Mouse (Mus musculus): ENCODE measurements around the gene Mier2. TPM values are rescaled to one million over a fixed set of nuclear protein-coding genes. Genes with fewer than 3 reads are reported as not detected.

The Mier2 gene
- polyA plus RNA-seq (2012; rRNA removed), result 162 and 237 TPM in 2 replicates
- 56.5 and 69.8 TPM in 2 replicates for polyA plus RNA-seq (2014; fragmentation: Nextera tagmentation; extraction: Ambion mirVana)

- DNase-seq (ENCODE audit: low spot score) (peak; percentile 65), ATAC-seq (ENCODE audit: low FRiP score, low read depth) (peak; percentile 88)
- peak within 1 kb of the TSS; percentile 90 for H3K4me2 ChIP-seq (replicated peaks; ENCODE audit: low read depth, low read length, severe bottlenecking)
- H3K9ac ChIP-seq (ENCODE audit: low read depth, low read length, severe bottlenecking), result peak within 1 kb of the TSS; percentile 96
- no peaks in the 10 kb centered on the region for H3K27me3 ChIP-seq (ENCODE audit: control insufficient read depth, insufficient read depth, low read length)
- H3K36me3 ChIP-seq (ENCODE audit: control insufficient read depth, insufficient read depth, low read length), result peaks cover 11% of the 10 kb centered on the region
- WGBS, result 1% methylated on average over 59 of the region's 108 CpGs
- peak; percentile 51; the same call in 1 of the 2 replicates for TF ChIP-seq POLR2A (IDR thresholded peaks at IDR 0.05; ENCODE audit: borderline replicate concordance, extremely low read depth, insufficient read depth, insufficient read length)
- peaks cover 11% of the 10 kb centered on the region for H3K4me1 ChIP-seq (ENCODE audit: control insufficient read depth, insufficient read depth, low read length)
- H3K27ac ChIP-seq (replicated peaks; ENCODE audit: low read depth, low read length), result peak within 1 kb of the TSS; percentile 43; the same call in 1 of the 2 replicates
- no peaks in the 10 kb centered on the region for H3K9me3 ChIP-seq (ENCODE audit: control insufficient read depth, low read length)
- peak within 1 kb of the TSS; percentile 94 for H3K4me3 ChIP-seq (replicated peaks; ENCODE audit: low read length)
Measured at GRCm38 (mm10) chr10:79554330-79555237, at the start of gene Mier2. Gene Mier2 (minus strand): TSS chr10:79555199.

GRCm38 (mm10) chr10:79597936-79598230, 42.9 kb upstream of the Mier2 start:
- Histone ChIP-seq H3K27ac (replicated peaks; ENCODE audit: low read depth, low read length) (no peak overlapping the region), H3K9me3 (ENCODE audit: control insufficient read depth, low read length) (no peaks in the 10 kb centered on the region), H3K9ac (ENCODE audit: low read depth, low read length, severe bottlenecking) (no peak overlapping the region), H3K36me3 (ENCODE audit: control insufficient read depth, insufficient read depth, low read length) (no peaks in the 10 kb centered on the region), H3K4me2 (replicated peaks; ENCODE audit: low read depth, low read length, severe bottlenecking) (no peak overlapping the region), H3K27me3 (ENCODE audit: control insufficient read depth, insufficient read depth, low read length) (no peaks in the 10 kb centered on the region), H3K4me3 (replicated peaks; ENCODE audit: low read length) (no peak overlapping the region), H3K4me1 (ENCODE audit: control insufficient read depth, insufficient read depth, low read length) (no peaks in the 10 kb centered on the region)
- DNase-seq (ENCODE audit: low spot score) (no peak), ATAC-seq (ENCODE audit: low FRiP score, low read depth) (no peak)
- WGBS, result 65% methylated on average over 4 of the region's 4 CpGs
- TF ChIP-seq POLR2A (IDR thresholded peaks at IDR 0.05; ENCODE audit: borderline replicate concordance, extremely low read depth, insufficient read depth, insufficient read length), result no peak

- Histone ChIP-seq H3K4me1 (ENCODE audit: control insufficient read depth, insufficient read depth, low read length) (no peaks in the 10 kb centered on the region), H3K27ac (replicated peaks; ENCODE audit: low read depth, low read length) (no peak overlapping the region), H3K36me3 (ENCODE audit: control insufficient read depth, insufficient read depth, low read length) (no peaks in the 10 kb centered on the region), H3K4me2 (replicated peaks; ENCODE audit: low read depth, low read length, severe bottlenecking) (no peak overlapping the region), H3K27me3 (ENCODE audit: control insufficient read depth, insufficient read depth, low read length) (no peaks in the 10 kb centered on the region), H3K9me3 (ENCODE audit: control insufficient read depth, low read length) (no peaks in the 10 kb centered on the region), H3K4me3 (replicated peaks; ENCODE audit: low read length) (no peak overlapping the region), H3K9ac (ENCODE audit: low read depth, low read length, severe bottlenecking) (no peak overlapping the region)
- ATAC-seq (ENCODE audit: low FRiP score, low read depth) (no peak), DNase-seq (ENCODE audit: low spot score) (no peak)
- no peak for TF ChIP-seq POLR2A (IDR thresholded peaks at IDR 0.05; ENCODE audit: borderline replicate concordance, extremely low read depth, insufficient read depth, insufficient read length)
- 32% methylated on average over 13 of the region's 13 CpGs for WGBS
Measured at GRCm38 (mm10) chr10:79597051-79597935, 42.3 kb upstream of the Mier2 start.

GRCm38 (mm10) chr10:79595590-79595929, 40.6 kb upstream of the Mier2 start:
- DNase-seq (ENCODE audit: low spot score) (no peak), ATAC-seq (ENCODE audit: low FRiP score, low read depth) (no peak)
- H3K4me1 ChIP-seq (ENCODE audit: control insufficient read depth, insufficient read depth, low read length), result no peaks in the 10 kb centered on the region
- no peak overlapping the region for H3K9ac ChIP-seq (ENCODE audit: low read depth, low read length, severe bottlenecking)
- H3K4me2 ChIP-seq (replicated peaks; ENCODE audit: low read depth, low read length, severe bottlenecking), result no peak overlapping the region
- TF ChIP-seq POLR2A (IDR thresholded peaks at IDR 0.05; ENCODE audit: borderline replicate concordance, extremely low read depth, insufficient read depth, insufficient read length), result no peak
- 57% methylated on average over 8 of the region's 8 CpGs for WGBS
- H3K36me3 ChIP-seq (ENCODE audit: control insufficient read depth, insufficient read depth, low read length), result no peaks in the 10 kb centered on the region
- H3K4me3 ChIP-seq (replicated peaks; ENCODE audit: low read length), result no peak overlapping the region
- H3K9me3 ChIP-seq (ENCODE audit: control insufficient read depth, low read length), result no peaks in the 10 kb centered on the region
- H3K27me3 ChIP-seq (ENCODE audit: control insufficient read depth, insufficient read depth, low read length), result no peaks in the 10 kb centered on the region
- H3K27ac ChIP-seq (replicated peaks; ENCODE audit: low read depth, low read length), result no peak overlapping the region

- WGBS, result 15% methylated on average over 17 of the region's 17 CpGs
Measured at GRCm38 (mm10) chr10:79594872-79595589, 40.0 kb upstream of the Mier2 start.

More at GRCm38 (mm10) chr10:79594872-79595589, 40.0 kb upstream of the Mier2 start:
- no peak overlapping the region for H3K9ac ChIP-seq (ENCODE audit: low read depth, low read length, severe bottlenecking)
- 0 out of 2 replicates have a peak, but pooled peaks have one; percentile 17 for TF ChIP-seq POLR2A (IDR thresholded peaks at IDR 0.05; ENCODE audit: borderline replicate concordance, extremely low read depth, insufficient read depth, insufficient read length)
- H3K9me3 ChIP-seq (ENCODE audit: control insufficient read depth, low read length), result no peaks in the 10 kb centered on the region
- no peak overlapping the region for H3K4me3 ChIP-seq (replicated peaks; ENCODE audit: low read length)
- H3K27ac ChIP-seq (replicated peaks; ENCODE audit: low read depth, low read length), result no peak overlapping the region
- H3K36me3 ChIP-seq (ENCODE audit: control insufficient read depth, insufficient read depth, low read length), result no peaks in the 10 kb centered on the region
- DNase-seq (ENCODE audit: low spot score) (peak; percentile 82), ATAC-seq (ENCODE audit: low FRiP score, low read depth) (peak; percentile 86)
- no peaks in the 10 kb centered on the region for H3K4me1 ChIP-seq (ENCODE audit: control insufficient read depth, insufficient read depth, low read length)
- H3K27me3 ChIP-seq (ENCODE audit: control insufficient read depth, insufficient read depth, low read length), result no peaks in the 10 kb centered on the region
- H3K4me2 ChIP-seq (replicated peaks; ENCODE audit: low read depth, low read length, severe bottlenecking), result no peak overlapping the region
